ENCODE assay signal across 9 mouse cellular contexts in genomic region chr2:65619781-65620180, GRCm38 (mm10). TPM values are rescaled to one million over a fixed set of nuclear protein-coding genes. Genes with fewer than 3 reads are reported as not detected.
DNase-seq lines count a peak whose midpoint lies in the region; ATAC-seq and TF ChIP-seq lines count a peak whose summit lies in the region.
"Had no signal": no experiment of that assay in that cellular context is flagged by ENCODE, and none has a peak within 500 bp of the region (broad histone marks: within the 10 kb centered on the region; RNA-seq: fewer than 3 reads in every experiment).

No protein-coding gene starts in this region.

- H3K4me3 ChIP-seq in kidney, adult 2 months (ENCODE audit: insufficient read depth, low read depth, low read length): no peak overlapping the region
- no peak overlapping the region for H3K4me3 ChIP-seq in MEL (ENCODE audit: control insufficient read depth in 1 of 2, insufficient read depth in 1 of 2, low read depth in 2 of 2, low read length in 2 of 2)

- H3K27me3 ChIP-seq in kidney, adult 2 months (replicated peaks; ENCODE audit: control insufficient read depth, insufficient read depth, low read length): no peaks in the 10 kb centered on the region
- H3K27me3 ChIP-seq in MEL (ENCODE audit: control insufficient read depth in 1 of 2, insufficient read depth in 2 of 2, low read length in 2 of 2): no peaks in the 10 kb centered on the region

- TF ChIP-seq POLR2A in kidney, adult 2 months (IDR thresholded peaks at IDR 0.05; ENCODE audit: low read depth, low read length): no peak
- no peak for TF ChIP-seq POLR2A in MEL (IDR thresholded peaks at IDR 0.05; ENCODE audit: control insufficient read depth in 1 of 2, insufficient read depth in 1 of 2, low read depth in 1 of 2, low read length in 2 of 2, poor library complexity in 1 of 2)

- no peaks in the 10 kb centered on the region for H3K79me2 ChIP-seq in MEL (ENCODE audit: control insufficient read depth, insufficient read depth, low read length, poor library complexity)

- peak; percentile 25 for DNase-seq in kidney, adult 2 months
- no peak for DNase-seq in kidney, adult 11 months
- DNase-seq in MEL (ENCODE audit: low read depth, low spot score): peak; percentile 41
- peak; percentile 48 for DNase-seq in adrenal gland, postnatal 25 days
- peak; percentile 78 to 81 for DNase-seq in kidney, postnatal 4 days
- DNase-seq in spleen, adult 12 weeks (ENCODE audit: low spot score): no peak
- no peak for DNase-seq in gastrocnemius, adult 8-10 months (ENCODE audit: low spot score in 2 of 2)

- TF ChIP-seq CTCF in kidney, adult 2 months (conservative IDR thresholded peaks at IDR 0.05; ENCODE audit: insufficient read depth, insufficient read length, low read depth, low read length): no peak
- no peak for TF ChIP-seq CTCF in MEL (IDR thresholded peaks at IDR 0.05 in 2 of 3, conservative IDR thresholded peaks at IDR 0.05 in 1 of 3; ENCODE audit: control insufficient read depth in 1 of 3, insufficient read depth in 1 of 3, low read depth in 2 of 3, low read length in 3 of 3, poor library complexity in 1 of 3, severe bottlenecking in 1 of 3)

- no peak overlapping the region for H3K27ac ChIP-seq in kidney, adult 2 months (ENCODE audit: insufficient read depth, low read depth, low read length)
- no peak overlapping the region for H3K27ac ChIP-seq in MEL (ENCODE audit: control insufficient read depth, low read depth, low read length)

- WGBS in kidney, adult 2 months: 15% methylated on average over 5 of the region's 5 CpGs

- H3K9ac ChIP-seq in MEL (ENCODE audit: control insufficient read depth, low read depth, low read length, poor library complexity, severe bottlenecking): no peak overlapping the region

- no peaks in the 10 kb centered on the region for H3K36me3 ChIP-seq in kidney, adult 2 months (ENCODE audit: control insufficient read depth, insufficient read depth, low read length)
- no peaks in the 10 kb centered on the region for H3K36me3 ChIP-seq in MEL (ENCODE audit: control insufficient read depth in 1 of 2, insufficient read depth in 2 of 2, low read length in 2 of 2)

- no peaks in the 10 kb centered on the region for H3K4me1 ChIP-seq in kidney, adult 2 months (ENCODE audit: control insufficient read depth, insufficient read depth, low read length)
- H3K4me1 ChIP-seq in MEL (ENCODE audit: control insufficient read depth in 1 of 2, insufficient read depth in 2 of 2, low read length in 2 of 2): no peaks in the 10 kb centered on the region

- TF ChIP-seq EP300 in MEL (IDR thresholded peaks at IDR 0.05; ENCODE audit: low read depth in 1 of 2, low read length in 2 of 2): no peak

- no peak for TF ChIP-seq RAD21 in MEL (IDR thresholded peaks at IDR 0.05; ENCODE audit: low read depth, low read length)

- no peaks in the 10 kb centered on the region for H3K9me3 ChIP-seq in MEL (replicated peaks; ENCODE audit: insufficient read depth, low read length)

- ATAC-seq in activated CD4-positive, CD25-positive, alpha-beta regulatory T cell, adult 4 months: no peak

TF ChIP-seq in MEL, 35 proteins besides CTCF, POLR2A, EP300 and RAD21:
- TF ChIP-seq JUND (IDR thresholded peaks at IDR 0.05; ENCODE audit: low read depth, low read length) (no peak), ETS1 (IDR thresholded peaks at IDR 0.05; ENCODE audit: low read depth, low read length) (no peak), GABPA (IDR thresholded peaks at IDR 0.05; ENCODE audit: low read depth, low read length) (no peak), KAT2A (conservative IDR thresholded peaks at IDR 0.05; ENCODE audit: low read depth, low read length) (no peak), MXI1 (IDR thresholded peaks at IDR 0.05; ENCODE audit: low read depth, low read length) (no peak), CHD2 (IDR thresholded peaks at IDR 0.05; ENCODE audit: low read length) (no peak), ZC3H11A (IDR thresholded peaks at IDR 0.05; ENCODE audit: low read depth, low read length) (no peak), CHD1 (IDR thresholded peaks at IDR 0.05; ENCODE audit: low read depth, low read length) (no peak), SIN3A (IDR thresholded peaks at IDR 0.05; ENCODE audit: low read length) (no peak), POLR2AphosphoS5 (IDR thresholded peaks at IDR 0.05; ENCODE audit: borderline replicate concordance, low read depth, low read length) (no peak), ZMIZ1 (IDR thresholded peaks at IDR 0.05; ENCODE audit: low read depth, low read length) (no peak), BHLHE40 (IDR thresholded peaks at IDR 0.05; ENCODE audit: borderline replicate concordance, low read depth, low read length) (no peak), MEF2A (IDR thresholded peaks at IDR 0.05; ENCODE audit: extremely low read depth, insufficient replicate concordance, low read depth, low read length, poor library complexity, severe bottlenecking) (no peak), NRF1 (IDR thresholded peaks at IDR 0.05; ENCODE audit: insufficient read depth, low read depth, low read length, poor library complexity, severe bottlenecking) (no peak), SMC3 (IDR thresholded peaks at IDR 0.05; ENCODE audit: low read depth, low read length) (no peak), TBP (IDR thresholded peaks at IDR 0.05; ENCODE audit: low read depth, low read length) (no peak), USF1 (IDR thresholded peaks at IDR 0.05; ENCODE audit: low read depth, low read length) (no peak), ZKSCAN1 (IDR thresholded peaks at IDR 0.05; ENCODE audit: low read depth, low read length) (no peak), MYC (IDR thresholded peaks at IDR 0.05; ENCODE audit: low read depth, low read length) (no peak)

RNA-seq across cellular contexts. Expression of gene Scn2a, which starts 0.8 kb away (rescaled TPM):
- 0.06 and 0.10 TPM in 2 replicates for polyA plus RNA-seq in kidney, adult 2 months (2012; rRNA removed)
- not detected in 2 replicates for total RNA-seq in MEL (2012; rRNA removed)
- polyA plus RNA-seq in MEL (2012; ENCODE audit: insufficient read depth in 1 of 2, insufficient read length in 2 of 2, low read depth in 1 of 2, low replicate concordance in 2 of 2, missing spikeins in 1 of 2): not detected
- total RNA-seq in adrenal gland, postnatal 25 days (2021): 1.5 TPM in 2 replicates
- under 1 TPM; 0.42 to 0.75 TPM for polyA plus RNA-seq in activated CD4-positive, CD25-positive, alpha-beta regulatory T cell, adult 4 months (2017; shearing (Covaris generic))
- total RNA-seq in gastrocnemius, adult 8-10 months (2022): 1 to 10 TPM in 1 of 4 experiments, under 1 TPM in 3; 0.60 to 1.1 (median 0.65) TPM
- total RNA-seq: neutrophil, adult 5-6 weeks had no signal

RNA-seq across cellular contexts. Expression of gene Scn3a, which starts 52.4 kb away (rescaled TPM):
- polyA plus RNA-seq in kidney, adult 2 months (2012; rRNA removed): 0.09 and 0.10 TPM in 2 replicates
- not detected in 2 replicates for total RNA-seq in MEL (2012; rRNA removed)
- polyA plus RNA-seq in MEL (2012; ENCODE audit: insufficient read depth in 1 of 2, insufficient read length in 2 of 2, low read depth in 1 of 2, low replicate concordance in 2 of 2, missing spikeins in 1 of 2): not detected
- total RNA-seq in adrenal gland, postnatal 25 days (2021): 2.8 and 4.0 TPM in 2 replicates
- polyA plus RNA-seq in activated CD4-positive, CD25-positive, alpha-beta regulatory T cell, adult 4 months (2017; shearing (Covaris generic)): under 1 TPM in 1 of 2 experiments, not detected in 1; 0.11 TPM
- total RNA-seq in gastrocnemius, adult 8-10 months (2022): under 1 TPM; 0.02 to 0.36 (median 0.15) TPM
- total RNA-seq: neutrophil, adult 5-6 weeks had no signal

Comparison
In these comparisons a context has a peak if more than half of its experiments do, and no peak if none do; other contexts are left out.
1. DNase-seq: peak in kidney, adult 2 months (single experiment), MEL (single experiment), adrenal gland, postnatal 25 days (single experiment) and kidney, postnatal 4 days (2 of 2); none in kidney, adult 11 months (single experiment), spleen, adult 12 weeks (single experiment) and gastrocnemius, adult 8-10 months (0 of 2).